Mouse (Mus musculus) regulatory T cell (primary cell): Measurements from ENCODE around the gene Arhgap19.

Source experiments
- in situ Hi-C: fragments of 300-600 bp; cut with MboI, MseI; formaldehyde crosslinking; loops from one replicate; pipeline ENCODE4 v1.15.1; 2025; ENCODE audit warnings: high pct_unique_total_duplicates

The Arhgap19 gene

DNA sequence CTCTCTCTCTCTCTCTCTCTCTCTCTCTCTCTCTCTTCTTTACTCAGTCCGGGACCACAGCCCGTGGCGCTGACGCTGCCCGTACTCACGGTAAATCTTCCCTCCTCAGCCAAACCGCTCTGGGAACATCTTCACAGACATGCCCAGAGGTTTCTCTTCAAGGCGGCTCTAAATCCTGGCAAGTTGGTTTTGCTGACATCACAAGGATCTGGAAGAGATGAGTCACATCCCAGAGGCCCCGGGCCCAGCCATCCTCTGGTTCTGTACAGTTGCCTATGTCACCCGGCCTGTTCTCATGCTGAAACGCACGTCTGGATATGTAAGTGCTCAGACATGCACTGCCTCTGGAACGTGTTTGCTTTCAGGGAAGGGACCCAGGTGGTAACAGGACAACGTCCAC lies 54.4 kb downstream of the Arhgap19 start:
- in situ Hi-C loops, result no loop called here

- in situ Hi-C loops, result no loop called here
Measured at GRCm38 (mm10) chr19:41745941-41746557, 55.8 kb downstream of the Arhgap19 start.

- in situ Hi-C loops, result no loop called here
Measured at GRCm38 (mm10) chr19:41743396-41743795, 58.5 kb downstream of the Arhgap19 start, which contains the start of gene Slit1. Gene Slit1, minus strand, starts transcription at chr19:41743665.

DNA sequence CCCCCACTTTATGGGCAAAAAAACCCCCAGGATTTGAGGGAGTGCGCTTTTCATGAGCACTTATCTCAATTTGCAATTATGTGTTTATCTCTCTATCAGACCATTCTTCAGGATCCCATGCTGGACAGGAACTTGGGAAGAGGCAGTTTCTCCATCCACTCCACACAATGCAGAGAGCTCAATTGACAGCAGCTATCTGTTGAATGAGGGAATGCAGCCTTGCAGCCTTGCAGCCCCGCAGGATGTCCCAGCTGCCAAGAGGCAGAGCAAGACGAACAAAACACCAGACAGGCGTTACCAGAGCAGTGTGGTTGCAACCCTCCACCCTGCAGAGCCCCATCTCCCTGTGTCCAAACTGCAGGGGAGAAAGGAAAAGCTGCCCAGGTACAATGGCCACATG lies 63.0 kb downstream of the Arhgap19 start:
- in situ Hi-C loops, result no loop called here

DNA sequence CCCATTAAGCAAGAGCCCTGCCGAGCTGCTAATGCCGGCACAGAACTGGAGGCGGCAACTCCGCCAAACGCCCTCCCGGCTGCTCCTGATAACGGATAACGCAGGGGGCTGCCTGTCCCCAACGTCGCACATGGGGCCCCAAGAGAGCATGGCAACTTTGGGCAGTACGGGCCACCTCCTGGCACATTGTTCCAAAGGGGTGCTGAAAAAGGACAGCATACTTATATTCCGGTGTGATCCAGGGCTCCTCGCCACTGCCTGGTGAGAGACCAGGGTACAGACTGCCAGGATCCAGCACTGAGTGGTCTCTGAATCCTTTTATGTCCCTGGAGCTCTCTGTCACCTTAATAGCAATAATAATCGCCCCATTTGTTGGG lies 63.4 kb downstream of the Arhgap19 start:
- in situ Hi-C loops, result no loop called here

GRCm38 (mm10) chr19:41737657-41738428 lies 64.0 kb downstream of the Arhgap19 start:
- in situ Hi-C loops, result no loop called here

GRCm38 (mm10) chr19:41734685-41735084 lies 67.2 kb downstream of the Arhgap19 start:
- in situ Hi-C loops, result no loop called here

DNA sequence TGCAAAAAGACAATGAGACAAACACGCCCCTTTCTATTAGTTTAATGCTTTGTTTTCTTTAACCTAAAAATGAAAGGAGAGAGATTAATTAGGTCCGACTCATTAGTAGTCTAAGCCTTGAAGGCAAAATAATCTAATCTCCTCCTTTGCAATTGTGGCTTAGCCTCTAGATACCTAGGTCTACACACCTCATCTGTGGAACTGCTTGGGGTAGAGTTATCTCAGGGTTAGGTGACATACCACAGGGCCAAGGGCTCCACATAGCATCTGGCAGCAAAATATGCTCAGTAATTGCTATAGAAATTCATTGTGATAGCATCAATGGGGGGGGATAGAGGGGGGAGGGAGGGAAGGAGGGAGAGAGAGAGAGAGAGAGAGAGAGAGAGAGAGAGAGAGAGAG lies 76.4 kb downstream of the Arhgap19 start:
- in situ Hi-C loops, result no loop called here

DNA sequence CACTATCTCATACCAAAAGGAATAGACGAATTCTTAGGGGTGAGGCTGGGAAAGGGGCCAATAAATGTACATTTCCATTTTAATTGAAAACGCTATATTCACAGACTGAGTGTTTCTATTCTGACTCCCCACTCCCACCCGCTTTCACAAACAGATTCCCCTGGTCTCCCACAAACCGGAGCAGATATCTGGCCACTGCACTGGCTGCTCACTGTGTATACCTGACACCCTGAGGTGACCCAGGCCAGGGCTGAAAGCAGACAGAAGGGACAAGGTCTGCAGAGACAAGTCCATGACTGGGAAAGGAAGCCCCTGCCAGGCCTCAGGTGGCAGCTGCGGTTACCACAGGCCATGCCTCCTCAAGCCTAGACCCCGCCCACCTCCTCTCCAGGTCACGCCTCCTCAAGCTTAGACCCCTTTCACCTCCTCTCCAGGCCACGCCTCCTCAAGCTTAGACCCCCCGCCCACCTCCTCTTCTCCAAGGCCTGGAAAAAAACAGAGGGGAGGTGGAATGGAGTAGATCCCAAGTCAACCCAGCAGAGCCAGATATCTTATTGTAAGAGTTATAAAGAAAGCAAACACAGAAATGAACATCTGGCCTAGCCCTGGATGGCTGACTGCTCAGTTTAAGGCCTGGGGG lies 76.9 kb downstream of the Arhgap19 start:
- in situ Hi-C loops, result no loop called here

DNA sequence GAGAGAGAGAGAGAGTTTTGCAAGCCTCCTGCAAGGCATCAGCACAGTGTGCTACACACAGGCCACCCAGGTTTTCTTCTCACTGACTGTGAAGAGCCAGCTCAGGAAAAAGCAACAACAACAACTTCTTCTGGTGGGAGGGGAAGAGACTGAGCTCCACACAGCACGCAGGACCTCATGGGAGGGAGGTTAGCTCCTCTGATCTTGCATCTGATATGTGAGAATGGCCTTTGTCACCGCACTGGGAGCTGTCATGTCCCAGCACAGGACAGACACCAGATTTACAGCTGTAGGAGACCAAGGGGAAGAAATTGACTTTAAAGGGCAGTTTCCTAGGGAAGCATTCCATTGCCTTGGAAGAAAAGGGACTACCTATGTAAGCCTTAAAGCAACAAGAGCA lies 78.5 kb downstream of the Arhgap19 start:
- in situ Hi-C loops, result no loop called here

DNA sequence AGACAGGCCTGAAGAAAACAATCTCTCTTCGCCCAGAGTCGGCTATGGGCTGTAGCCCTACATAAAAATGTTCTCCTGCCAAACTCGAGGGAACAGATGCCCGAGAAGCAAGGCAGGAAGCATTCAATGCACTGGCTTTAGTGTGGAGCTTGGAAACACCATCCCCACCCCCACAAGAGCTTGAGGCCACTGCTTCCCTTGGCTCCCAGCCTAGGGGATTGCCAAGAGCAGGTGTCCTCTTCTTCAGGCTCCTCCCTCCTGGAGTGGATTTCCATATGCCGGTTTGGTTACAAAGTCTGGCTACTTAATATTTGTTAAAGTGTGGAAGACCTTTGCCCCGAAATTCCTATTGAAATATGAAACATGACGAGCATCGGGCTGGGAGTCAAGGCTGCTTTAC lies 82.4 kb downstream of the Arhgap19 start:
- in situ Hi-C loops, result no loop called here
